Mouse (Mus musculus) testis, postnatal 10 days (tissue): ENCODE measurements around the gene Mtif3.
A peak's percentile ranks its signal among the peaks of the same experiment; 100 is the strongest.

Experiments used
- DNase-seq: peaks from one replicate; pipeline ENCODE4 v3.0.0; 2021; ENCODE audit warnings: low spot score

Mtif3 gene

DNA sequence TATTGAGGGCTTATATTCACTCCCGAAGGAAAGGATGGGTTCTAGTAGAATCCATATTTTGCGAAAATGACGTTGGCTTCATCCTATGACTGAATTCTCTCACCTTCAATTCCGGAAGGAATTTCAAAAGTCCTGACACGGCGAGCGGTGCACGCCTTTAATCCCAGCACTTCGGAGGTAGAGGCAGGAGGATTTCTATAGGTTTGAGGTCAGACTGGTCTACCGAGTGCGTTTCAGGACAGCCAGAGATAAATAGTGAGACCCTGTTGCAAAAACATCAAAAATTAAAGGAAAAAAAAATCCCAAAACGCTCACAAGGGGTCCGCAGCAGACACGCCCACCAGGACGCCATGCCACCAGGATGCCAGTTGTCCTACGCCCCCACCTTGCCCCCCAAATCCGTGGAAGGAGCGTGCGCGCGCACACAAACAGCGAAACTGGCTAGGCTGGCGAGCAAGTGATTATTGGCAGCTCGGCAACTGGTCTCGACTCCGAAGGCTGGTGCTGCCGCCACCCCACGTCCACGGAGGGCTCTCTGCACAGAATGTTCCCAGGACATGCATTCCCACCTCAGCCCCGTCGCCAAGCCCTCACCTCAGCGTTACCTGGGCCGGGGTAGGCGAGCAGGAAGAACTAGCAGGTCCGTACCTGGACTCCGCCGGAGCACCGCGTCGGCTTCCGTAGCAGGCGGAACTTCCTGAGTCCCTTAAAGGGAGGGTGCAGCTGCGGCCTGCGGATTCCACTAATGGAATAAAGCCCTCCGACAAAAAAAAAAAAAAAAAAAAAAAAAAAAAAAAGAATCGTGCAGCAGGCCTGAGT, at the start of gene Mtif3:
Gene Mtif3, minus strand, starts transcription at position 683 of the 819 bp plus-strand sequence.
- DNase-seq, result peak; percentile 83

GRCm38 (mm10) chr5:147011333-147011732, 47.7 kb upstream of the Mtif3 start:
- no peak for DNase-seq

DNA sequence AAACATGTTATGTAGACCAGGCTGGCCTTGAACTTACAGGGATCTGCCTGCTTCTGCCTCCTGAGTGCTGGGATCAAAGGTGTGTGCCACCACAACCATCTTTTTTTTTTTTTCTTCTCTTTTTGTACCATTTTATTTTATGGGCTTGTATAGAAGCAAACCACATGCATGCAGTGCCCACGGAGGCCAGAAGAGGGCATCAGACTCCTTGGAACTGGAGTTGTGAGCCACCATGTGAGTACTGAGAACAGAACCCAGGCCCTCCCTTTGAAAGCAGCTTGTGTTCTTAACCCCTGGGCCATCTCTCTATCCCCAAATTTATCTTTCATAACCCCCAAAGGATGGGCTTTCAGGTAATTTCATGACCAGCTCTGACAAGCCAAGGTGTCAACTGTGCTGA, 39.7 kb upstream of the Mtif3 start:
- DNase-seq, result no peak

- DNase-seq, result no peak
Observed at GRCm38 (mm10) chr5:147001312-147001711, 37.7 kb upstream of the Mtif3 start.

DNA sequence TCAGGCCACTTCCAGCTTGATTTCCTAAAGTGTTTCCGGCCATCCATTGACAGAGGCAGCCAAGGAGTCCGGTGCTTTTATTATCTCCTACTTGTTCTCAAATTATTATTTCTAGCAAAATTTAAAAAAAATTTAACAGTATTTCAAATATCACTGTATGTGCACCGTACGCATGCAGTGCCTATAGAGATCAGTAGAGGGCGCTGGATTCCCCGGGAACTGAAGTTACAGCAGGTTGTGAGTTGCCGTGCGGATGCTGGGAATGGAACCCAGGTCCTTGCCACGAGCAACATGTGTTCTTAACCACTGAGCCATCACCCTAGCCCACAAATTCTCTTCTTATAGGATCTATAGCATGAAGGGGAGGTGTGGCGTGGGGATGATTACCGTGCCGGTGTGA, 35.2 kb upstream of the Mtif3 start:
- DNase-seq, result no peak

DNA sequence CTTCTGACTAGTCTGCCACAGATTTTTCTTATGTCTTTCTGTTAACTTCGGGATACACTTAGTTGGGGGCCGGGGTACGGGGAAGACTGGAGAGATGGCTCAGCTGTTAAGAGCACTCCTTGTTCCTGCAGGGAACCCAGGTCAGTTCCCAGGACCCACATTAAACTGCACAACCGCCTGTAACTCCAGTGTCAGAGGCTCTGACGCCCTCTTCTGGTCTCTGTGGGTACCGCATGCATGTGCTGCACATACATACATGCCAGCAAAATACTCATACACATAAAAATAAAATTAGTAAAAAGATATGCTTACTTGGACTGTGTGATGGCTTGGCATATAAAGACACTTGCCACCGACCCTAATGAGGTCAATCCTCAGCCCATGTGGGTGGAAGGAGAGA, 33.2 kb upstream of the Mtif3 start:
- no peak for DNase-seq

DNA sequence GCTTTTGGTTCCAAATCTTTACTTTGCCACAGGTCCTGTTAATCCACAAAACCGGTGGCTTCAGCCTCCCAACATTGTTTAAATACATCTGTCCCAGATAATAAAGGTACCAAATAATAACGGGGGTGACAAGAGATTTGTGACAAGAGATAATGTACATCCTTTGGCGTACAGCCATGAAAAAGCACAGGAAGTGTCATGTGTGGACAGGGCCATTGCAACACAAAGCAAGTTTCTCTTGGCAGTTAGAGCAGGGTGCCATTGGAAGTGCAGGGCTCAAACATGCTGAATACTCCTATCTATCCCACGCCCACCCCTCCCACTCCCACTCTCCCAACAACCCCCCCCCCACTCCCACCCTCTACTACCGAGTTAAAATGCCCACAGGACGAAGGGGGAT, 31.4 kb upstream of the Mtif3 start:
- DNase-seq, result no peak

DNA sequence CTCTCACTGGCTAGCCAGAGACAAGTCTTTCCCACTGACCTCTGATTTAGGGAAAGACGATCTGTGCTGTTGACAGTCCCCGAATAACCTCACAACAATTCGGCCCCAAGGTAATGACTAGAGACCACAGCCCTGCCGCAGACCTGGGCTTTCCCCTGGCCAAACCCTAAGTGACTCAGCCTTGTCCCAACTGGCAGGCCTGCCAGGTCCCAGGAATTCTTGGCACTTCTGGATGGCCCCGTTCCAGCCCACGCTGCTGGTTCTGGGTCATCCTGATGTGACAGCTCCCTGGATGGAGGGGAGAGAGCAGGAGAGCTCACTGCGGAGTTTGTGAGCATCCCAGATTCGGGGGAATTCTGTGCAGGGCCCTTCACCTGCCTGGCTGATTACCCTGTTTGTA, 29.9 kb upstream of the Mtif3 start:
- DNase-seq, result no peak

GRCm38 (mm10) chr5:146989051-146989450, 25.5 kb upstream of the Mtif3 start:
- DNase-seq, result no peak

DNA sequence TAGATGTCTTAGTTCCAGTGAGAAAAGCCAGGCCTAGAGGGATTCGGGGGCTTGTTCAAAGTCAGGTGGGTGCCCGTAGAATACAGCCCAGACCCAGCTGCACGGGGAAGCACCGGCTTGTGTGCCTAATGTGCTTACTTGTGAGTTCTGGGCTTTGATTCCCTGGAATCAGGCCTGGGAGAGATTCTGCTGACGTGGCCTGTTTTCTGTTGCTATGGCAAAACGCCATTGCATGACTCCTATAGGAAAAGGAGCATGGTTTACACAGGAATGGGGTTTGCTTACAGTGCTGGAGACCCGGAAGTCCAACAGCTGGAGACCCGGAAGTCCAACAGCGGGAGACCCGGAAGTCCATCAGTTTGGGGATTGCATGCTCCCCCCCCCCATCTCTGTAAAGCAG, 24.0 kb upstream of the Mtif3 start:
- no peak for DNase-seq

- DNase-seq, result no peak
Observed at GRCm38 (mm10) chr5:146985725-146986433, 22.3 kb upstream of the Mtif3 start.

- peak; percentile 75 for DNase-seq
Observed at GRCm38 (mm10) chr5:146983216-146983615, 19.6 kb upstream of the Mtif3 start.

GRCm38 (mm10) chr5:146981376-146981775, 17.8 kb upstream of the Mtif3 start:
- no peak for DNase-seq

GRCm38 (mm10) chr5:146974781-146975123, 11.2 kb upstream of the Mtif3 start:
- DNase-seq, result no peak

DNA sequence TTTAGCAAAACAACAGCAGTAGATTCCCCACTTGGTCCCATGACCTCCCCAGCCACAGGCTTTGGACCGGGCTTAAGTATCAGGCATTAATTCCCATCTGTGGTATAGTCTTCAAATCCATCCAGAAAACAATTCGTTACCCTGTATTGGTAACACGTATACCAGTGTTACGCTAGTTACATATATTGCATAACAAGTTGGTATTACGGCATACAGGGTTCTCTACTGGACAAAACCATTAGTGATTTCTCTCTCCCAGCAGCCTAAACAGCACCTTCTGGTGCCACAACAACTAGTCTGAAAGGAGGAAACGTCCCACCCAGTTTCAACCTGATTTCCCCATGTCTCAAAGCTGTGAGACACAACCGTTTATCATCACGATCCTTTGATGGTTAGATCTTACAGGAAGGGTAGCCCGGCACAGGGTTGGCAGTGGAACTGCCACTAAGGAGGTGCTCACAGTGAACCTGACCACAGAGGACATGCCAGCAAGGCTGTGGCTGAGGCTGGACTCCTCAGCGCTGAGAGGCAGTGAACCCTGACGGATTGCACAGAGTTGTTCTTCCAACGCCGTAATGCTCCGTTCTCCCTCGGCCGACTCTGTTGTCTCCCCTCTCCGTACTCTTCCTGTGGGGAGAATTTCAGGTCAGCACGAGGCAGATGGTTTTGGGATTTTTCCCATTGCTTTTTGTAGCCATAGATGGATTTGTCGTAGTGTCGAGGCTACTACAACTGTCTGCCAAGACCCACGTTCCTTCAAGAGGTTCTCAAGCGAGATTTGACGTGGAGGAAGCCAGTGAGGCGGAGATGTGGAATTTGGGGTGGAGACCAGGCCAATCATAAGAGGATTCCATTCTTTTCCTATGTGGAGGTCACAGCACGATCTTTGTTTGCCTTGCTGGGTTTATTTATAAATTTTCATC, 10.5 kb upstream of the Mtif3 start:
- DNase-seq, result no peak

GRCm38 (mm10) chr5:146973353-146973752, 9.8 kb upstream of the Mtif3 start:
- no peak for DNase-seq

DNA sequence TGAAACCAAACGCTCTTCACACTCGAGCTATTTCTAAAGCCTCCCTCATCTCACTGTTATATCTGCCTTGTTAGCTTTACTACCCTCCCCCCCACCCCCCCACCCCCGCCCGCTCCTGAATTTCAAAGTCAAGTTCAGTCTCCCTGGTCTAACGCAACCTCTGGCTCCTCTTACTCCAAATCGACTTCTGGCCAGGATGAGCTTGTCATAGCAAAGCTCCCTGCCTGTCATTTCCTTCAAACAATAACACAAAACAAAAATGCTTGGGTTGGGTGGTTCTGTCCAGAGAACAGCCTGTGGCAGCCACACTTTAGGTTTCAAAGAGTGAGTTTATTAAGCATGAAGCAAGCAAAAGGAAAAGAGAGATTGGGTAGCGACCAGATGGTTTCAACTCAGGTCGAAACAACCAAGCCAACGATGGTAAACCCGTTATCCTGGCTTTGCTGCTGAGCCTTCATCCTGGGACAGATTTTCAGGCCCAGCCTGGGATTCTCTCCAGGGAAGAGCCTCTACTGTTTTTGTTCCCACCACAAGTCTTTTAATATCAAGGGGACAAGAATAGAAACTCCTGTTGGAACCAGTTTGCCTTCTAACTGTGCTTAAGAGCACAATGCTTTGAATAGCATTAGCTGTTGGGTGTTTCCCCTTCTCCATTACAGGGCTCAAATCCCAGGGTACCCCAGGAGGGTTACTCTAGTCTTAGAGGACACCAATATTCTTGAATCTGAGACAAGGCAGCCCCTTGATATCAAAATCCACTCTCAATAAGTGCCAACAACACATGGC, 8.4 kb upstream of the Mtif3 start:
- DNase-seq, result no peak

DNA sequence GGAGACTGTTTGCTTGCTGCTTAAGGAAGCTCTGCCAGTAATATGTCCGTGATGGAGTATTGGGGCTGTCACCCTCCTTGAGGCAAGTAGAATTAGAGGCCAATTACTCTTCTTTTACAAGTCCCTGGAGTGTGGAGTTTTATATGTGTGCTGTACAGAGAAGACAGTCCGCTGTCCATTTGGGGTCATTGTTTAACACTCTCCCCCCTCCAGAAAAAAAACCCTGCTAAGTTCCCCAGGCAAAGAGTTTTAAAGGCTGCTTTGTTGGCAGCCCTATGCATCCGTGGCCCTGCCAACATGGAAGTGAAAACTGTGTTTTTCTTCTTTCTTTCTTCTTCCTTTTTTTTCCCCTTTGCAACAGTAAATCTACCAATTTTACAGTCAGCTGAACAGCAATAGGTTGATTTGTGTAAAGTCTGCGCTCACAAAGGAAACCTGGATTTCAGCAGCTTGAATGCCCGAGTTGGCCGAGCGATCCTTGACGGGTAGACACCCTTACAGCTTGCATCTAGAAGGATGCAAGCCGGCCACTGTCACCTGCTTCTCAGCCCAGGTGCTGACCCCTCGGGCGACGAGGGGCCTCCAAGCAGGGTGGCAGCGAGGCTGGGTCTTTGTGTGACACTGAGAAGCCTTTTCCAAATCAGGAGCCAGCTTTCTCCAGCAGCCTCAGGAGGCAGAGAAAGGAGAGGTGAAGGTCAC, 5.2 kb upstream of the Mtif3 start:
- no peak for DNase-seq

- DNase-seq, result no peak
Observed at GRCm38 (mm10) chr5:146963937-146964278, 308 bp upstream of the Mtif3 start.

- no peak for DNase-seq
Observed at GRCm38 (mm10) chr5:146956678-146957077, 6.9 kb downstream of the Mtif3 start.

GRCm38 (mm10) chr5:146955651-146956050, 7.9 kb downstream of the Mtif3 start:
- no peak for DNase-seq
